Mouse (Mus musculus) liver, embryonic 15.5 days (tissue): ENCODE data around the gene Gm26620. TPM values are rescaled to one million over a fixed set of nuclear protein-coding genes. Genes with fewer than 3 reads are reported as not detected.

Experiments
- polyA plus RNA-seq: library from polyadenylated mRNA; unstranded; fragments of >200 nt; fragmentation: Nextera tagmentation; extraction: Ambion mirVana; gene quantifications from 2 replicates; pipeline ENCODE4 v1.2.1, GENCODE M21; 2015

Gene Gm26620
- polyA plus RNA-seq, 1 experiment from 2014 or later = 0.30 TPM

Other genes with a start within 250 kb of the Gm26620 start
- gene Olfml2b, start 240.5 kb upstream of the Gm26620 start, polyA plus RNA-seq = 3.1 and 3.5 TPM in 2 replicates
- 6.4 TPM in 2 replicates for gene Atf6, start 17.3 kb upstream of the Gm26620 start, polyA plus RNA-seq
- 19.7 and 20.5 TPM in 2 replicates for gene Dusp12, start 475 bp downstream of the Gm26620 start, polyA plus RNA-seq
- 0.07 TPM in 1 of 2 replicates, not detected in the other for gene Fcrlb, start 27.9 kb downstream of the Gm26620 start, polyA plus RNA-seq
- gene Fcrla, start 42.5 kb downstream of the Gm26620 start, polyA plus RNA-seq = 0.46 and 0.48 TPM in 2 replicates
- 4.8 and 5.7 TPM in 2 replicates for gene Fcgr2b, start 91.5 kb downstream of the Gm26620 start, polyA plus RNA-seq
- 3.9 and 4.2 TPM in 2 replicates for gene Fcgr4, start 133.9 kb downstream of the Gm26620 start, polyA plus RNA-seq
- gene Fcgr3, start 179.9 kb downstream of the Gm26620 start, polyA plus RNA-seq = 27.2 and 28.0 TPM in 2 replicates
- gene Cfap126, start 228.9 kb downstream of the Gm26620 start, polyA plus RNA-seq = 1.7 and 2.6 TPM in 2 replicates